10 mouse cellular contexts compared by ENCODE assay signal in the genomic region with DNA sequence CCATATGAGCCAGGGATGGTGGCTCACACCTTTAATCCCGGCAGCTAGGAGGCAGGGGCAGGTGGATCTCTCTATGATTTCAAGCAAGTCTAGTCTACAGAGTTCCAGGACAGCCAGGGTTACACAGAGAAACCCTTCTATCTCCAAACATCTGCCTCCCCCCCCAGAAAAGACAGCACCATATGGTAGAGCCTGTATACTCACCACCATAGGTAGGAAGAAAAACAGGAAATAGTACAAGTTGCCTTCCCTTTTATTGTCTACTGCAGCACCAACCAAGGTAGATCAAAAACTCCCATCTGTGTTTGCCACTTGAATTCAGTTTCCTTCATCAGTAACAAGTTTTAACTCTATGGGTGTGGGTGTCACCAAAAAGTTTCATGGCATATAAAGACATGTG. TPM values are rescaled to one million over a fixed set of nuclear protein-coding genes. Genes with fewer than 3 reads are reported as not detected.
DNase-seq lines count a peak whose midpoint lies in the region; ATAC-seq and TF ChIP-seq lines count a peak whose summit lies in the region.
"Had no signal": no experiment of that assay in that cellular context is flagged by ENCODE, and none has a peak within 500 bp of the region (broad histone marks: within the 10 kb centered on the region; RNA-seq: fewer than 3 reads in every experiment).

No protein-coding gene starts in this region.

- ATAC-seq in kidney, postnatal 0 days (replicated peaks; ENCODE audit: low FRiP score, low read depth): no peak
- ATAC-seq in embryonic facial prominence, embryonic 11.5 days (replicated peaks; ENCODE audit: insufficient number of reproducible peaks, low FRiP score, low TSS enrichment, low read depth): no peak
- no peak for ATAC-seq in intestine, embryonic 14.5 days (replicated peaks; ENCODE audit: low FRiP score, low TSS enrichment, low read depth)

- peaks cover 7% of the 10 kb centered on the region; the same call in 1 of the 2 replicates for H3K4me1 ChIP-seq in kidney, postnatal 0 days (replicated peaks; ENCODE audit: insufficient read depth, low read length)
- H3K4me1 ChIP-seq in embryonic facial prominence, embryonic 11.5 days (ENCODE audit: control insufficient read depth, insufficient read depth, low read length): no peaks in the 10 kb centered on the region
- peaks cover 11% of the 10 kb centered on the region for H3K4me1 ChIP-seq in intestine, embryonic 14.5 days (replicated peaks; ENCODE audit: control insufficient read depth, insufficient read depth, low read length)

- WGBS in kidney, postnatal 0 days: 77% methylated on average over 1 of the region's 1 CpGs
- 76% methylated on average over 1 of the region's 1 CpGs for WGBS in embryonic facial prominence, embryonic 11.5 days
- WGBS in intestine, embryonic 14.5 days: 93% methylated on average over 1 of the region's 1 CpGs

- no peak for TF ChIP-seq CTCF in kidney, postnatal 0 days (IDR thresholded peaks at IDR 0.05; ENCODE audit: low read depth)

- peaks cover 29% of the 10 kb centered on the region for H3K36me3 ChIP-seq in kidney, postnatal 0 days (ENCODE audit: insufficient read depth, low read length)
- H3K36me3 ChIP-seq in embryonic facial prominence, embryonic 11.5 days (replicated peaks; ENCODE audit: control insufficient read depth, insufficient read depth, low read depth, low read length): peaks cover 12% of the 10 kb centered on the region
- peaks cover 44% of the 10 kb centered on the region for H3K36me3 ChIP-seq in intestine, embryonic 14.5 days (ENCODE audit: control insufficient read depth, insufficient read depth, low read length)

- no peak overlapping the region for H3K27ac ChIP-seq in kidney, postnatal 0 days
- H3K27ac ChIP-seq in embryonic facial prominence, embryonic 11.5 days (replicated peaks; ENCODE audit: low read depth, low read length): no peak overlapping the region
- no peak overlapping the region for H3K27ac ChIP-seq in intestine, embryonic 14.5 days (ENCODE audit: low read depth)

- peak overlapping the region; percentile 60; the same call in 1 of the 2 replicates for H3K4me3 ChIP-seq in kidney, postnatal 0 days (replicated peaks; ENCODE audit: low read depth, low read length)
- H3K4me3 ChIP-seq in embryonic facial prominence, embryonic 11.5 days (ENCODE audit: low read depth, low read length): peak overlapping the region; percentile 79; the same call in 1 of the 2 replicates
- H3K4me3 ChIP-seq in intestine, embryonic 14.5 days (ENCODE audit: low read depth, low read length): no peak overlapping the region

- H3K9ac ChIP-seq in kidney, postnatal 0 days (ENCODE audit: low read depth, low read length): peak overlapping the region; percentile 71; the same call in 1 of the 2 replicates
- H3K9ac ChIP-seq in embryonic facial prominence, embryonic 11.5 days (replicated peaks; ENCODE audit: low read length): no peak overlapping the region; the same call in 1 of the 2 replicates
- H3K9ac ChIP-seq in intestine, embryonic 14.5 days (ENCODE audit: low read length): no peak overlapping the region; the same call in 1 of the 2 replicates

- peak overlapping the region; percentile 69; the same call in 1 of the 2 replicates for H3K4me2 ChIP-seq in kidney, postnatal 0 days (ENCODE audit: low read length)
- H3K4me2 ChIP-seq in embryonic facial prominence, embryonic 11.5 days (ENCODE audit: low read depth, low read length): peak overlapping the region; percentile 71; the same call in 1 of the 2 replicates
- H3K4me2 ChIP-seq in intestine, embryonic 14.5 days (ENCODE audit: low read length): peak overlapping the region; percentile 58

- H3K9me3 ChIP-seq in kidney, postnatal 0 days (replicated peaks; ENCODE audit: low read length): no peaks in the 10 kb centered on the region
- H3K9me3 ChIP-seq in embryonic facial prominence, embryonic 11.5 days (replicated peaks; ENCODE audit: control insufficient read depth, low read length): no peaks in the 10 kb centered on the region
- H3K9me3 ChIP-seq in intestine, embryonic 14.5 days (ENCODE audit: control insufficient read depth, low read length): no peaks in the 10 kb centered on the region

- DNase-seq in kidney, postnatal 0 days (ENCODE audit: low spot score): no peak
- no peak for DNase-seq in kidney, adult 8-10 months
- DNase-seq in embryonic facial prominence, embryonic 11.5 days (ENCODE audit: low spot score): no peak
- DNase-seq in intestine, embryonic 14.5 days (ENCODE audit: low spot score): no peak
- peak; percentile 36 for DNase-seq in naive thymus-derived CD4-positive, alpha-beta T cell, adult 2 months (ENCODE audit: low read depth)
- no peak for DNase-seq in cerebellum, adult 9-10 months
- no peak for DNase-seq in ovary, postnatal 36 days (ENCODE audit: low spot score)
- DNase-seq in retina, embryonic 14.5 days (ENCODE audit: low spot score): no peak
- DNase-seq: embryo, embryonic 11 days had no signal

- no peaks in the 10 kb centered on the region for H3K27me3 ChIP-seq in kidney, postnatal 0 days (ENCODE audit: insufficient read depth, low read length)
- H3K27me3 ChIP-seq in embryonic facial prominence, embryonic 11.5 days (ENCODE audit: control insufficient read depth, insufficient read depth, low read length): no peaks in the 10 kb centered on the region
- H3K27me3 ChIP-seq in intestine, embryonic 14.5 days (replicated peaks; ENCODE audit: control insufficient read depth, insufficient read depth, low read length): no peaks in the 10 kb centered on the region

RNA-seq across cellular contexts. Expression of a gene that starts 1.3 kb away (rescaled TPM):
- 74.4 and 79.6 TPM in 2 replicates for polyA plus RNA-seq in kidney, postnatal 0 days (2015; fragmentation: Nextera tagmentation; extraction: Ambion mirVana)
- 148 and 159 TPM in 2 replicates for polyA plus RNA-seq in embryonic facial prominence, embryonic 11.5 days (2014; fragmentation: Nextera tagmentation; extraction: Ambion mirVana)
- 97.6 and 98.4 TPM in 2 replicates for polyA plus RNA-seq in intestine, embryonic 14.5 days (2014; fragmentation: Nextera tagmentation; extraction: Ambion mirVana)

RNA-seq across cellular contexts. Expression of a gene that starts 10.6 kb away (rescaled TPM):
- 26.0 and 27.6 TPM in 2 replicates for polyA plus RNA-seq in kidney, postnatal 0 days (2015; fragmentation: Nextera tagmentation; extraction: Ambion mirVana)
- 6.4 and 7.1 TPM in 2 replicates for polyA plus RNA-seq in embryonic facial prominence, embryonic 11.5 days (2014; fragmentation: Nextera tagmentation; extraction: Ambion mirVana)
- 8.6 and 10.6 TPM in 2 replicates for polyA plus RNA-seq in intestine, embryonic 14.5 days (2014; fragmentation: Nextera tagmentation; extraction: Ambion mirVana)

RNA-seq across cellular contexts. Expression of a gene that starts 19.3 kb away (rescaled TPM):
- 0.12 and 0.19 TPM in 2 replicates for polyA plus RNA-seq in kidney, postnatal 0 days (2015; fragmentation: Nextera tagmentation; extraction: Ambion mirVana)
- polyA plus RNA-seq in embryonic facial prominence, embryonic 11.5 days (2014; fragmentation: Nextera tagmentation; extraction: Ambion mirVana): not detected in 2 replicates
- 0.15 TPM in 1 of 2 replicates, not detected in the other for polyA plus RNA-seq in intestine, embryonic 14.5 days (2014; fragmentation: Nextera tagmentation; extraction: Ambion mirVana)
- polyA plus RNA-seq: large intestine, adult 2 months had no signal

RNA-seq across cellular contexts. Expression of a gene that starts 35.2 kb away (rescaled TPM):
- polyA plus RNA-seq in kidney, postnatal 0 days (2015; fragmentation: Nextera tagmentation; extraction: Ambion mirVana): 0.69 and 0.93 TPM in 2 replicates
- 0.24 and 0.36 TPM in 2 replicates for polyA plus RNA-seq in embryonic facial prominence, embryonic 11.5 days (2014; fragmentation: Nextera tagmentation; extraction: Ambion mirVana)
- polyA plus RNA-seq in intestine, embryonic 14.5 days (2014; fragmentation: Nextera tagmentation; extraction: Ambion mirVana): 0.28 and 0.32 TPM in 2 replicates

RNA-seq across cellular contexts. Expression of a gene that starts 48.3 kb away (rescaled TPM):
- 16.4 and 19.7 TPM in 2 replicates for polyA plus RNA-seq in kidney, postnatal 0 days (2015; fragmentation: Nextera tagmentation; extraction: Ambion mirVana)
- 46.2 and 47.1 TPM in 2 replicates for polyA plus RNA-seq in embryonic facial prominence, embryonic 11.5 days (2014; fragmentation: Nextera tagmentation; extraction: Ambion mirVana)
- 26.2 and 27.5 TPM in 2 replicates for polyA plus RNA-seq in intestine, embryonic 14.5 days (2014; fragmentation: Nextera tagmentation; extraction: Ambion mirVana)
